Mouse (Mus musculus) cerebellum, adult 9-10 months (tissue): ENCODE measurements around the gene Cplx3.
A peak's percentile ranks its signal among the peaks of the same experiment; 100 is the strongest.

Experiments
- DNase-seq: peaks from one replicate; pipeline ENCODE4 v3.0.0; 2022

Gene Cplx3

GRCm38 (mm10) chr9:57557215-57557614, 48.9 kb downstream of the Cplx3 start:
- DNase-seq, result no peak

GRCm38 (mm10) chr9:57554753-57555152, 51.3 kb downstream of the Cplx3 start:
- no peak for DNase-seq

DNA sequence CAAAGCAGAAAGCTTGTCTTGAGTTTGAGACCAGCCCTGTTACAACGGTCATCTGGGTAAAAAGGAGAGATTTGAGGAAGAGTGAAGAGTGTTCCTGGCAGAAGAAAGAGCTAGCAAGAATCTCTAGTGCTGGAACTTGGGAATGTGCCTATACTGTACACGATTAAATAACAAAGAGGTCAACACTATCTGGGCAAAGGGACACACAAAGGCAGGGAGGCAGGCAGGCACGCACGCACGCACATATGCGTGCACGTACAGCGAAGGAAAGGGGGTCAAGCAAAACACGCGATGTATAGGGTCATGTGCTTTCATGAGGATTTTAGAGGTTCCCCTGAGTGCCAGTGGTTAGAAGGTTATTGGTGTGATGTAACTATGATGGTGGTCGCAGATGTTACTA, 53.0 kb downstream of the Cplx3 start:
- no peak for DNase-seq

GRCm38 (mm10) chr9:57552139-57552887, 53.8 kb downstream of the Cplx3 start, which contains the start of gene Mpi:
Gene Mpi (minus strand): TSS chr9:57552763.
- peak; percentile 69 for DNase-seq

- peak; percentile 42 for DNase-seq
Measured at GRCm38 (mm10) chr9:57550126-57550862, 55.8 kb downstream of the Cplx3 start.
